Mouse (Mus musculus): ENCODE measurements around the gene Zfp704. TPM values are rescaled to one million over a fixed set of nuclear protein-coding genes. Genes with fewer than 3 reads are reported as not detected.

Gene Zfp704
- total and polyA plus RNA-seq, 3 experiments = under 0.01 TPM; not detected in 2

GRCm38 (mm10) chr3:9518936-9519335, 90.9 kb downstream of the Zfp704 start:
- Histone ChIP-seq H3K27ac (ENCODE audit: control insufficient read depth, low read depth, low read length) (no peak overlapping the region), H3K4me1 (ENCODE audit: control insufficient read depth in 1 of 2, insufficient read depth in 2 of 2, low read length in 2 of 2) (no peaks in the 10 kb centered on the region), H3K36me3 (ENCODE audit: control insufficient read depth in 1 of 2, insufficient read depth in 2 of 2, low read length in 2 of 2) (no peaks in the 10 kb centered on the region), H3K27me3 (ENCODE audit: control insufficient read depth in 1 of 2, insufficient read depth in 2 of 2, low read length in 2 of 2) (no peaks in the 10 kb centered on the region), H3K4me3 (ENCODE audit: control insufficient read depth in 1 of 2, insufficient read depth in 1 of 2, low read depth in 2 of 2, low read length in 2 of 2) (no peak overlapping the region), H3K9me3 (replicated peaks; ENCODE audit: insufficient read depth, low read length) (no peaks in the 10 kb centered on the region), H3K79me2 (ENCODE audit: control insufficient read depth, insufficient read depth, low read length, poor library complexity) (no peaks in the 10 kb centered on the region), H3K9ac (ENCODE audit: control insufficient read depth, low read depth, low read length, poor library complexity, severe bottlenecking) (no peak overlapping the region)
- DNase-seq (ENCODE audit: low read depth, low spot score) = no peak
- no peak for TF ChIP-seq E2F4 (IDR thresholded peaks at IDR 0.05; ENCODE audit: borderline replicate concordance, low read depth, low read length)
- no peak for TF ChIP-seq MXI1 (IDR thresholded peaks at IDR 0.05; ENCODE audit: low read depth, low read length)
- TF ChIP-seq BHLHE40 (IDR thresholded peaks at IDR 0.05; ENCODE audit: borderline replicate concordance, low read depth, low read length) = no peak
- TF ChIP-seq SMC3 (IDR thresholded peaks at IDR 0.05; ENCODE audit: low read depth, low read length) = no peak
- no peak for TF ChIP-seq HCFC1 (IDR thresholded peaks at IDR 0.05; ENCODE audit: low read depth, low read length)
- no peak for TF ChIP-seq MAFK (IDR thresholded peaks at IDR 0.05; ENCODE audit: borderline replicate concordance, low read depth, low read length)
- TF ChIP-seq NELFE (IDR thresholded peaks at IDR 0.05; ENCODE audit: low read depth, low read length) = no peak
- no peak for TF ChIP-seq CHD2 (IDR thresholded peaks at IDR 0.05; ENCODE audit: low read length)
- TF ChIP-seq JUND (IDR thresholded peaks at IDR 0.05; ENCODE audit: low read depth, low read length) = no peak
- TF ChIP-seq UBTF (IDR thresholded peaks at IDR 0.05; ENCODE audit: borderline replicate concordance, insufficient read depth, low read depth, low read length) = no peak

- no peaks in the 10 kb centered on the region for H3K27me3 ChIP-seq (ENCODE audit: control insufficient read depth in 1 of 2, insufficient read depth in 2 of 2, low read length in 2 of 2)
- H3K79me2 ChIP-seq (ENCODE audit: control insufficient read depth, insufficient read depth, low read length, poor library complexity) = no peaks in the 10 kb centered on the region
- no peaks in the 10 kb centered on the region for H3K36me3 ChIP-seq (ENCODE audit: control insufficient read depth in 1 of 2, insufficient read depth in 2 of 2, low read length in 2 of 2)
- no peak overlapping the region for H3K4me3 ChIP-seq (ENCODE audit: control insufficient read depth in 1 of 2, insufficient read depth in 1 of 2, low read depth in 2 of 2, low read length in 2 of 2)
- no peak overlapping the region for H3K27ac ChIP-seq (ENCODE audit: control insufficient read depth, low read depth, low read length)
- H3K4me1 ChIP-seq (ENCODE audit: control insufficient read depth in 1 of 2, insufficient read depth in 2 of 2, low read length in 2 of 2) = no peaks in the 10 kb centered on the region
- H3K9me3 ChIP-seq (replicated peaks; ENCODE audit: insufficient read depth, low read length) = no peaks in the 10 kb centered on the region
- H3K9ac ChIP-seq (ENCODE audit: control insufficient read depth, low read depth, low read length, poor library complexity, severe bottlenecking) = no peak overlapping the region
- DNase-seq (ENCODE audit: low read depth, low spot score) = no peak
- no peak for TF ChIP-seq MAX (IDR thresholded peaks at IDR 0.05; ENCODE audit: low read length)
- no peak for TF ChIP-seq JUND (IDR thresholded peaks at IDR 0.05; ENCODE audit: low read depth, low read length)
- no peak for TF ChIP-seq ETS1 (IDR thresholded peaks at IDR 0.05; ENCODE audit: low read depth, low read length)
- no peak for TF ChIP-seq GABPA (IDR thresholded peaks at IDR 0.05; ENCODE audit: low read depth, low read length)
- TF ChIP-seq CHD1 (IDR thresholded peaks at IDR 0.05; ENCODE audit: low read depth, low read length) = no peak
- no peak for TF ChIP-seq RCOR1 (IDR thresholded peaks at IDR 0.05; ENCODE audit: low read depth, low read length)
- TF ChIP-seq TAL1 (IDR thresholded peaks at IDR 0.05; ENCODE audit: low read length) = no peak
- no peak for TF ChIP-seq NELFE (IDR thresholded peaks at IDR 0.05; ENCODE audit: low read depth, low read length)
- TF ChIP-seq USF2 (IDR thresholded peaks at IDR 0.05; ENCODE audit: borderline replicate concordance in 1 of 2, insufficient read depth in 1 of 2, low read depth in 1 of 2, low read length in 2 of 2) = no peak
- no peak for TF ChIP-seq MAFK (IDR thresholded peaks at IDR 0.05; ENCODE audit: borderline replicate concordance, low read depth, low read length)
- TF ChIP-seq POLR2AphosphoS5 (IDR thresholded peaks at IDR 0.05; ENCODE audit: borderline replicate concordance, low read depth, low read length) = no peak
- TF ChIP-seq POLR2AphosphoS2 (IDR thresholded peaks at IDR 0.05; ENCODE audit: low read length) = no peak
- TF ChIP-seq ELF1 (IDR thresholded peaks at IDR 0.05; ENCODE audit: low read depth, low read length) = no peak
- TF ChIP-seq MEF2A (IDR thresholded peaks at IDR 0.05; ENCODE audit: extremely low read depth, insufficient replicate concordance, low read depth, low read length, poor library complexity, severe bottlenecking) = no peak
- TF ChIP-seq SMC3 (IDR thresholded peaks at IDR 0.05; ENCODE audit: low read depth, low read length) = no peak
- no peak for TF ChIP-seq BHLHE40 (IDR thresholded peaks at IDR 0.05; ENCODE audit: borderline replicate concordance, low read depth, low read length)
Measured at GRCm38 (mm10) chr3:9516119-9516855, 93.6 kb downstream of the Zfp704 start.

All from MEL (cell line).